In the genomic region with DNA sequence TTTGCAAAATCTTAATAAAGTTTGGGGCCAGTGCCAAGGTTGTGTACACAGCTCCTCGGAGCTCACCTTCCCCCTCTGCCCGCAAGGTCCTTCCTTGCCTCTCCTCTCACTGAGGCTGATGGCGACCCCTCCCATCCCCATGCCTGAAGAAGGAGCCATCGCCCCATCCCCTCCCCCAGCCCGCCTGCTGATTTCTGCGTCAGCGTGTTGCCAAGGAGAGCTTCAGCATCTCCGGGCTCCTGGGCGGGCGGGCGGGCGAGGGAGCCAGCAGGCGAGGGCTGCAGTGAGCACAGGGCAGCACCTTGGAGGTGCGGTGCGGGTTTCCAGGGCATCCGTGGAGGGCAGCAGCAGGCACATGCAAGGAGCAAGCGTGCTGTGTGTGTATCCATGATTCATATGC, we compare ENCODE assay signal across 7 mouse cellular contexts. TPM values are rescaled to one million over a fixed set of nuclear protein-coding genes. Genes with fewer than 3 reads are reported as not detected.
DNase-seq lines count a peak whose midpoint lies in the region; ATAC-seq lines count a peak whose summit lies in the region.

No protein-coding gene starts in this region.

- peaks cover 15% of the 10 kb centered on the region for H3K36me3 ChIP-seq in embryonic facial prominence, embryonic 13.5 days
- peaks cover 19% of the 10 kb centered on the region for H3K36me3 ChIP-seq in hindbrain, embryonic 12.5 days
- H3K36me3 ChIP-seq in midbrain, embryonic 16.5 days (ENCODE audit: control insufficient read depth, insufficient read depth, low read length) = peaks cover 24% of the 10 kb centered on the region

- H3K27ac ChIP-seq in embryonic facial prominence, embryonic 13.5 days = no peak overlapping the region
- H3K27ac ChIP-seq in hindbrain, embryonic 12.5 days = peak overlapping the region; percentile 77
- peak overlapping the region; percentile 47; the same call in 1 of the 2 replicates for H3K27ac ChIP-seq in midbrain, embryonic 16.5 days (ENCODE audit: low read length)

- peak overlapping the region; percentile 62 for H3K4me2 ChIP-seq in embryonic facial prominence, embryonic 13.5 days
- H3K4me2 ChIP-seq in hindbrain, embryonic 12.5 days (replicated peaks) = peak overlapping the region; percentile 50
- peak overlapping the region; percentile 31 for H3K4me2 ChIP-seq in midbrain, embryonic 16.5 days (ENCODE audit: low read length)

- peak overlapping the region; percentile 33 for H3K9ac ChIP-seq in embryonic facial prominence, embryonic 13.5 days
- peak overlapping the region; percentile 44; the same call in 1 of the 2 replicates for H3K9ac ChIP-seq in hindbrain, embryonic 12.5 days
- peak overlapping the region; percentile 48; the same call in 1 of the 2 replicates for H3K9ac ChIP-seq in midbrain, embryonic 16.5 days (ENCODE audit: low read depth, low read length)

- 2% methylated on average over 17 of the region's 17 CpGs for WGBS in embryonic facial prominence, embryonic 13.5 days
- WGBS in hindbrain, embryonic 12.5 days = 2% methylated on average over 17 of the region's 17 CpGs
- under 1% methylated on average over 17 of the region's 17 CpGs for WGBS in midbrain, embryonic 16.5 days

- H3K4me1 ChIP-seq in embryonic facial prominence, embryonic 13.5 days = peaks cover 18% of the 10 kb centered on the region
- peaks cover 47% of the 10 kb centered on the region for H3K4me1 ChIP-seq in hindbrain, embryonic 12.5 days
- H3K4me1 ChIP-seq in midbrain, embryonic 16.5 days (ENCODE audit: control insufficient read depth, insufficient read depth, low read length) = peaks cover 33% of the 10 kb centered on the region

- H3K9me3 ChIP-seq in embryonic facial prominence, embryonic 13.5 days = no peaks in the 10 kb centered on the region
- H3K9me3 ChIP-seq in hindbrain, embryonic 12.5 days (replicated peaks) = no peaks in the 10 kb centered on the region
- no peaks in the 10 kb centered on the region for H3K9me3 ChIP-seq in midbrain, embryonic 16.5 days (replicated peaks; ENCODE audit: control insufficient read depth, low read length, poor library complexity, severe bottlenecking)

- DNase-seq in left cerebral cortex, adult 18-20 months (ENCODE audit: low spot score in 2 of 2) = peak; percentile 40 to 46
- DNase-seq in left cerebral cortex, adult 8-10 months (ENCODE audit: low spot score in 2 of 2) = no peak
- DNase-seq in ovary, postnatal 36 days (ENCODE audit: low spot score) = no peak
- no peak for DNase-seq in MN1 (ENCODE audit: low spot score)

- ATAC-seq in embryonic facial prominence, embryonic 13.5 days (ENCODE audit: insufficient number of reproducible peaks, insufficient read depth, low FRiP score, low TSS enrichment, low read depth) = 0 out of 2 replicates have a peak, but pooled peaks have one; percentile 10
- peak; percentile 66 for ATAC-seq in hindbrain, embryonic 12.5 days (ENCODE audit: low FRiP score)
- ATAC-seq in midbrain, embryonic 16.5 days = peak; percentile 56

- peaks cover 5% of the 10 kb centered on the region; the same call in 1 of the 2 replicates for H3K27me3 ChIP-seq in embryonic facial prominence, embryonic 13.5 days
- H3K27me3 ChIP-seq in hindbrain, embryonic 12.5 days = 0 out of 2 replicates have a peak, but pooled peaks cover under 1% of the 10 kb centered on the region
- H3K27me3 ChIP-seq in midbrain, embryonic 16.5 days (ENCODE audit: control insufficient read depth, insufficient read depth, low read depth, low read length) = no peaks in the 10 kb centered on the region

- peak overlapping the region; percentile 31 for H3K4me3 ChIP-seq in embryonic facial prominence, embryonic 13.5 days
- peak overlapping the region; percentile 5; the same call in 1 of the 2 replicates for H3K4me3 ChIP-seq in hindbrain, embryonic 12.5 days
- no peak overlapping the region for H3K4me3 ChIP-seq in midbrain, embryonic 16.5 days (ENCODE audit: low read depth, low read length)

RNA-seq across cellular contexts. Expression of gene Gnaz, which starts 28.4 kb away (rescaled TPM):
- 100 to 1,000 TPM; 120 to 126 TPM for total RNA-seq in left cerebral cortex, adult 18-20 months (2021)
- 100 to 1,000 TPM in 2 of 4 experiments, 10 to 100 TPM in 2; 93.3 to 104 (median 99.6) TPM for total RNA-seq in left cerebral cortex, adult 8-10 months (2022)
- polyA plus RNA-seq in embryonic facial prominence, embryonic 13.5 days (2015; fragmentation: Nextera tagmentation; extraction: Ambion mirVana) = 3.5 and 4.1 TPM in 2 replicates
- polyA plus RNA-seq in hindbrain, embryonic 12.5 days (2016; fragmentation: Nextera tagmentation; extraction: Ambion mirVana) = 26.5 and 27.9 TPM in 2 replicates
- 92.6 and 103 TPM in 2 replicates for polyA plus RNA-seq in midbrain, embryonic 16.5 days (2015; fragmentation: Nextera tagmentation; extraction: Ambion mirVana)

RNA-seq across cellular contexts. Expression of gene Rsph14, which starts 37.0 kb away (rescaled TPM):
- total RNA-seq in left cerebral cortex, adult 18-20 months (2021) = under 1 TPM in 1 of 2 experiments, not detected in 1; 0.28 TPM
- under 1 TPM; 0.41 to 0.88 (median 0.65) TPM for total RNA-seq in left cerebral cortex, adult 8-10 months (2022)
- polyA plus RNA-seq in embryonic facial prominence, embryonic 13.5 days (2015; fragmentation: Nextera tagmentation; extraction: Ambion mirVana) = 0.23 TPM in 1 of 2 replicates, not detected in the other
- 0.57 and 0.67 TPM in 2 replicates for polyA plus RNA-seq in hindbrain, embryonic 12.5 days (2016; fragmentation: Nextera tagmentation; extraction: Ambion mirVana)
- 0.55 and 0.62 TPM in 2 replicates for polyA plus RNA-seq in midbrain, embryonic 16.5 days (2015; fragmentation: Nextera tagmentation; extraction: Ambion mirVana)

RNA-seq across cellular contexts. Expression of gene Rab36, which starts 41.5 kb away (rescaled TPM):
- total RNA-seq in left cerebral cortex, adult 18-20 months (2021) = 10 to 100 TPM; 27.6 to 28.0 TPM
- total RNA-seq in left cerebral cortex, adult 8-10 months (2022) = 10 to 100 TPM; 27.0 to 33.4 (median 28.7) TPM
- 11.7 and 12.4 TPM in 2 replicates for polyA plus RNA-seq in embryonic facial prominence, embryonic 13.5 days (2015; fragmentation: Nextera tagmentation; extraction: Ambion mirVana)
- polyA plus RNA-seq in hindbrain, embryonic 12.5 days (2016; fragmentation: Nextera tagmentation; extraction: Ambion mirVana) = 12.3 and 13.3 TPM in 2 replicates
- 22.7 and 23.9 TPM in 2 replicates for polyA plus RNA-seq in midbrain, embryonic 16.5 days (2015; fragmentation: Nextera tagmentation; extraction: Ambion mirVana)

Comparison
In these comparisons a context has a peak if more than half of its experiments do, and no peak if none do; other contexts are left out.
1. DNase-seq: peak in left cerebral cortex, adult 18-20 months (2 of 2); none in left cerebral cortex, adult 8-10 months (0 of 2), ovary, postnatal 36 days (single experiment) and MN1 (single experiment).
2. ATAC-seq: peak in every context shown above with its lines; median percentile 66 in hindbrain, embryonic 12.5 days; 56 in midbrain, embryonic 16.5 days; 10 in embryonic facial prominence, embryonic 13.5 days.
3. Peak in every context shown above with its lines, with median percentiles within 50 percentile points of each other: H3K4me2 ChIP-seq and H3K9ac ChIP-seq.